Mouse (Mus musculus): ENCODE data around the gene Tbck. TPM values are rescaled to one million over a fixed set of nuclear protein-coding genes. Genes with fewer than 3 reads are reported as not detected.

The Tbck gene
- polyA plus RNA-seq, 1 experiment = 20.2 TPM

- Histone ChIP-seq H3K27ac (ENCODE audit: insufficient read depth, low read length) (no peak overlapping the region), H3K4me1 (ENCODE audit: control insufficient read depth, insufficient read depth, low read length) (no peaks in the 10 kb centered on the region), H3K4me3 (ENCODE audit: insufficient read depth, low read length) (no peak overlapping the region)
- TF ChIP-seq POLR2A (IDR thresholded peaks at IDR 0.05; ENCODE audit: low read depth, low read length) = no peak
- no peak for TF ChIP-seq CTCF (IDR thresholded peaks at IDR 0.05; ENCODE audit: borderline replicate concordance, insufficient read depth, low read length)
These were observed 203.3 kb downstream of the Tbck start for GRCm38 (mm10) chr3:132887074-132887848.

Other genes starting within 250 kb of the Tbck start
- not detected in 2 replicates for gene Gimd1, start 54.3 kb upstream of the Tbck start, polyA plus RNA-seq (2011; ENCODE audit: insufficient read length, low read depth, missing spikeins)
- 117 and 127 TPM in 2 replicates for gene Aimp1, start 226 bp downstream of the Tbck start, polyA plus RNA-seq (2011; ENCODE audit: insufficient read length, low read depth, missing spikeins)

Data from embryonic fibroblast, embryonic 13.5 days (primary cell).